Mouse (Mus musculus) lung, embryonic 15.5 days (tissue): ENCODE measurements at regions not wholly inside any gene's neighbourhood (a gene's known extent, or its start where the extent isn't known, plus 50 kb on each side); places are given as distances from the start of the nearest gene placed in this dataset.

Source experiments
- ATAC-seq: fragments of 200-750 bp; cut with Nextera tagmentation; 2 replicates; pipeline ENCODE4 v1.8.0; 2017; ENCODE audit warnings: moderate number of reproducible peaks, borderline replicate concordance; ENCODE audit not compliant: low FRiP score, low TSS enrichment; ENCODE audit errors: extremely low read depth
- H3K27ac ChIP-seq: fragments of 300-500 bp; sonication (generic); 2 replicates; pipeline ENCODE4 v1.5.1; 2015; ENCODE audit warnings: moderate library complexity, mild to moderate bottlenecking, inconsistent platforms
- H3K27me3 ChIP-seq: fragments of 300-500 bp; sonication (generic); 2 replicates; pipeline ENCODE4 v1.6.1; 2015; ENCODE audit warnings: inconsistent platforms
- H3K36me3 ChIP-seq: fragments of 300-500 bp; sonication (generic); 2 replicates; pipeline ENCODE4 v1.6.1; 2015; ENCODE audit warnings: inconsistent platforms
- H3K4me1 ChIP-seq: fragments of 300-500 bp; sonication (generic); 2 replicates; pipeline ENCODE4 v1.6.1; 2015; ENCODE audit warnings: inconsistent platforms
- H3K4me2 ChIP-seq: fragments of 300-500 bp; sonication (generic); 2 replicates; pipeline ENCODE4 v1.6.1; 2015; ENCODE audit warnings: inconsistent platforms, mild to moderate bottlenecking, moderate library complexity
- H3K4me3 ChIP-seq: fragments of 300-500 bp; sonication (generic); 2 replicates; pipeline ENCODE4 v1.5.1; 2015; ENCODE audit warnings: mild to moderate bottlenecking, inconsistent platforms
- H3K9ac ChIP-seq: fragments of 300-500 bp; sonication (generic); 2 replicates; pipeline ENCODE4 v1.6.1; 2015; ENCODE audit warnings: inconsistent platforms
- H3K9me3 ChIP-seq: fragments of 300-500 bp; sonication (generic); 2 replicates; pipeline ENCODE4 v1.6.1; 2016; ENCODE audit warnings: inconsistent platforms
- WGBS: fragments of 180-500 bp; shearing (Covaris S2); methylation state at CpG from one replicate; pipeline ENCODE4 v1.1.7; 2015; 5-methylcytosine and 5-hydroxymethylcytosine counted together

- Histone ChIP-seq H3K27me3 (no peaks in the 10 kb centered on the region), H3K4me3 (no peak overlapping the region), H3K36me3 (no peaks in the 10 kb centered on the region), H3K27ac (no peak overlapping the region), H3K4me2 (no peak overlapping the region), H3K4me1 (no peaks in the 10 kb centered on the region), H3K9me3 (no peaks in the 10 kb centered on the region), H3K9ac (no peak overlapping the region)
- ATAC-seq: no peak
- WGBS: 58% methylated on average over 1 of the region's 1 CpGs
Measured at GRCm38 (mm10) chr14:68918526-68919045, 375.5 kb downstream of the Synb start.

GRCm38 (mm10) chr14:68899921-68900320 lies 394.2 kb downstream of the Synb start:
- ATAC-seq: no peak
- no peak overlapping the region for H3K9ac ChIP-seq
- no peak overlapping the region for H3K4me2 ChIP-seq
- H3K36me3 ChIP-seq: no peaks in the 10 kb centered on the region
- WGBS: 68% methylated on average over 3 of the region's 3 CpGs
- no peaks in the 10 kb centered on the region for H3K9me3 ChIP-seq
- H3K4me3 ChIP-seq: no peak overlapping the region
- no peak overlapping the region for H3K27ac ChIP-seq
- no peaks in the 10 kb centered on the region for H3K27me3 ChIP-seq
- H3K4me1 ChIP-seq: no peaks in the 10 kb centered on the region

GRCm38 (mm10) chr14:68877171-68877570 lies 416.9 kb downstream of the Synb start:
- no peaks in the 10 kb centered on the region for H3K27me3 ChIP-seq
- WGBS: 66% methylated on average over 4 of the region's 4 CpGs
- no peaks in the 10 kb centered on the region for H3K9me3 ChIP-seq
- H3K4me3 ChIP-seq: no peak overlapping the region
- H3K4me2 ChIP-seq: no peak overlapping the region
- no peak for ATAC-seq
- H3K27ac ChIP-seq: no peak overlapping the region
- no peaks in the 10 kb centered on the region for H3K36me3 ChIP-seq
- H3K9ac ChIP-seq: no peak overlapping the region
- H3K4me1 ChIP-seq: no peaks in the 10 kb centered on the region

DNA sequence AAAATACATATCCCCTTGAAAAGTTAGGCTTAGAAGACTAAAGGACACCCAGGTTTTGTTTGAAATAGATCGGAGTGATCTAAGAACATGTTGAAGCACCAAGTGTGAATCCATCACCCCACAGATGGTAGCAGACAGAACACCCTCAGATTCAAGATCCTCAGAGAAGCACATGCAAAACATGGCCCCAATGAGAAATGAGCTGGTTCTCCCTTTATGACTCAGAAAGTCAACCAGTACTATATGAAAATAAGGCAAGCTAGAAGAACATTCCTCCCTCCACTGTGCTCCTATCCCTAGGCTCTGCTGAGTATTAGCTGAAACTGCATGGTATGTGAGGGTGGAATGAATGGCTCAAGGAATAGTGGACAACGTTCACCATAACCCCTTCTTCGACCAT lies 433.0 kb downstream of the Synb start:
- no peak overlapping the region for H3K27ac ChIP-seq
- H3K9me3 ChIP-seq: no peaks in the 10 kb centered on the region
- no peaks in the 10 kb centered on the region for H3K36me3 ChIP-seq
- no peak overlapping the region for H3K4me3 ChIP-seq
- no peak overlapping the region for H3K4me2 ChIP-seq
- 92% methylated on average over 3 of the region's 3 CpGs for WGBS
- H3K4me1 ChIP-seq: no peaks in the 10 kb centered on the region
- no peak for ATAC-seq
- no peak overlapping the region for H3K9ac ChIP-seq
- H3K27me3 ChIP-seq: no peaks in the 10 kb centered on the region

- no peak for ATAC-seq
- H3K27me3 ChIP-seq: no peaks in the 10 kb centered on the region
- H3K9me3 ChIP-seq: no peaks in the 10 kb centered on the region
- no peaks in the 10 kb centered on the region for H3K4me1 ChIP-seq
- no peaks in the 10 kb centered on the region for H3K36me3 ChIP-seq
- no peak overlapping the region for H3K9ac ChIP-seq
- no peak overlapping the region for H3K4me2 ChIP-seq
- 68% methylated on average over 1 of the region's 1 CpGs for WGBS
- no peak overlapping the region for H3K27ac ChIP-seq
- no peak overlapping the region for H3K4me3 ChIP-seq
Measured at GRCm38 (mm10) chr14:68857948-68858347, 436.2 kb downstream of the Synb start.

DNA sequence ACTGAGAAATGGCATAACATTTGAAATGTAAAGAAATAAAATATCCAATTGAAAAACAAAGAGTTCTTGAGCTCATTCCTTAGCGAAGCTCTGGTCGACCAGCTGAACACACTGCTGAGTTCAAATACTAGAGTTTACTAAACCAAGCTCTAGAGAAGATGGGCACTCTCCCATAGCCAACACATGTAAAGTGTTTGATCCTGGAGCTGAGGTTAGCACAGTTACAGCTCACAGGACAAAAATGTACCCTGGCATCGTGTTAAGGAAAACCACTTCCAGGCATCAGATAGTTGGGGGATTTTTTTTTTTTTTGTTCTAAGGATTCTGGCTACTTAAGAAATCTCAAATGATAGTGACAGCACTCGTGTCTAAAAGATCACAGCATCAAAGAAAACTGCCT lies 445.6 kb downstream of the Synb start:
- no peak for ATAC-seq
- 63% methylated on average over 4 of the region's 4 CpGs for WGBS
- no peak overlapping the region for H3K27ac ChIP-seq
- H3K27me3 ChIP-seq: no peaks in the 10 kb centered on the region
- H3K4me2 ChIP-seq: no peak overlapping the region
- H3K9ac ChIP-seq: no peak overlapping the region
- H3K4me3 ChIP-seq: no peak overlapping the region
- no peaks in the 10 kb centered on the region for H3K9me3 ChIP-seq
- H3K4me1 ChIP-seq: no peaks in the 10 kb centered on the region
- no peaks in the 10 kb centered on the region for H3K36me3 ChIP-seq

DNA sequence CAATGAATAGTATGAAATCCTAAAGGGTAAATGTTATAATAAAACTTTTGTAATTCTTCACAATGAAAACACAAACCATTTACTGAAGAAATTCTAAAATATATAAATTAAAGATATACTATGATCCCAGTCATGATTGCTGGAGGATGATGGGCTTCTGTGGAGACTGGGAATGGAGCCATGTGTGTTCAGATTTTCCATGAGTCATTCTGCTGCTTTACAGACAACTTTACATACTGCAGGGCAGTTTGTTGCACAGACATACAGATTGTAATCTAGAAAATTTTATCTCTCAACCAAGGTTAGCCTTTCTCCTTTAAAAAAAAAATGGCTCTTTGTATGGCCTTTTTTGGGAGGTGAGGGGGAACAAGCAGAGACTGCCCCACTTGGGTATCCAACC lies 446.5 kb downstream of the Synb start:
- H3K27me3 ChIP-seq: no peaks in the 10 kb centered on the region
- H3K4me2 ChIP-seq: no peak overlapping the region
- no peak for ATAC-seq
- no peak overlapping the region for H3K9ac ChIP-seq
- H3K36me3 ChIP-seq: no peaks in the 10 kb centered on the region
- no peaks in the 10 kb centered on the region for H3K4me1 ChIP-seq
- H3K4me3 ChIP-seq: no peak overlapping the region
- no peak overlapping the region for H3K27ac ChIP-seq
- no peaks in the 10 kb centered on the region for H3K9me3 ChIP-seq

- peaks cover 3% of the 10 kb centered on the region; the same call in 1 of the 2 replicates for H3K4me1 ChIP-seq
- H3K9ac ChIP-seq: no peak overlapping the region
- no peak for ATAC-seq
- no peaks in the 10 kb centered on the region for H3K36me3 ChIP-seq
- WGBS: 62% methylated on average over 8 of the region's 8 CpGs
- no peaks in the 10 kb centered on the region for H3K27me3 ChIP-seq
- no peak overlapping the region for H3K27ac ChIP-seq
- no peak overlapping the region for H3K4me3 ChIP-seq
- no peak overlapping the region for H3K4me2 ChIP-seq
- H3K9me3 ChIP-seq: no peaks in the 10 kb centered on the region
Measured at GRCm38 (mm10) chr14:68820241-68820640, 473.9 kb downstream of the Synb start.

- Histone ChIP-seq H3K36me3 (no peaks in the 10 kb centered on the region), H3K27ac (no peak overlapping the region), H3K4me3 (no peak overlapping the region), H3K4me2 (no peak overlapping the region), H3K9me3 (no peaks in the 10 kb centered on the region), H3K9ac (no peak overlapping the region), H3K27me3 (no peaks in the 10 kb centered on the region), H3K4me1 (no peaks in the 10 kb centered on the region)
- WGBS: 80% methylated on average over 3 of the region's 3 CpGs
- no peak for ATAC-seq
Measured at GRCm38 (mm10) chr14:68808976-68809375, 485.1 kb downstream of the Synb start.

DNA sequence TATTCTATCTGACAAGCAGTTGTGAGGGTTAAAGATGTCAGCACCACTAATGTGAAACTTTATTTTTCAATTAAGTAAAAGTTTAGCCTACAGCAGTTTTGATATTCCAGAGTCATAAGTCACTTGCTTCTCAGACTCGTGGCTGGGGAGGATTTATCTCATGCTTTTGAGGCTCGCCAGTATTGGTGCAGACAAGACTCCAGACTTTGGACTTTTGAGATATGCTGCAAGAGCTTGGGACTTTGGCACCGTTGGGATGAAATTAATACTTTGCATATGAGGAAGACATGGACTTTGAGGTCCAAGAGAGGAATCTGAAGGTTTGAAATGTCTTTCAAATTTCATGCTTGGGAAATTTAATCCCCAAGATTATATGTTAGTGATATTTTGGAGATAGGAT lies 486.2 kb downstream of the Synb start:
- Histone ChIP-seq H3K4me3 (no peak overlapping the region), H3K27ac (no peak overlapping the region), H3K36me3 (no peaks in the 10 kb centered on the region), H3K9ac (no peak overlapping the region), H3K9me3 (no peaks in the 10 kb centered on the region), H3K4me1 (no peaks in the 10 kb centered on the region), H3K27me3 (no peaks in the 10 kb centered on the region), H3K4me2 (no peak overlapping the region)
- WGBS: 61% methylated on average over 3 of the region's 3 CpGs
- ATAC-seq: no peak

DNA sequence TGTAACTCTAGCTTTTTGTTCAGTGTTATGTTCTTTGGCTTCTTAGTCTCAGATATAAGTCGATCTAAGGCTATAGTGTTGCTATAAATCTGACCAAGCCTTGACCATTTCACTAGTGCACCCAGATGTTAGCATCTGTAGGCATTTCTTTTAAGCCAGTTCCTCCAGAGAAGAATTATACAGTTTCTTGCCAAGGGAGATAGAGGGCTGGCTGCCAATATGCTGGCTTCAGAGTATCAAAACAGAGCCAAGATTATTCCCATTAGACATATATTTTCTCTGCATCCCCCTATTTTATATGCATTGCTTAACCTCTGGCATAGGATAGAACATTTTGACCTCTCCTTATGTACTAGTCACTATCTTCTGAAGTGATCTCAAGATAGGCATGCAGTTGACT lies 487.5 kb downstream of the Synb start:
- no peaks in the 10 kb centered on the region for H3K27me3 ChIP-seq
- peak; percentile 52; the same call in 1 of the 2 replicates for ATAC-seq
- no peak overlapping the region for H3K9ac ChIP-seq
- no peaks in the 10 kb centered on the region for H3K36me3 ChIP-seq
- 49% methylated on average over 1 of the region's 1 CpGs for WGBS
- H3K27ac ChIP-seq: no peak overlapping the region
- H3K4me2 ChIP-seq: no peak overlapping the region
- no peak overlapping the region for H3K4me3 ChIP-seq
- H3K4me1 ChIP-seq: no peaks in the 10 kb centered on the region
- no peaks in the 10 kb centered on the region for H3K9me3 ChIP-seq

GRCm38 (mm10) chr14:68784395-68784794 lies 509.7 kb downstream of the Synb start:
- Histone ChIP-seq H3K9ac (no peak overlapping the region), H3K4me2 (no peak overlapping the region), H3K27me3 (no peaks in the 10 kb centered on the region), H3K27ac (no peak overlapping the region), H3K9me3 (no peaks in the 10 kb centered on the region), H3K36me3 (no peaks in the 10 kb centered on the region), H3K4me1 (no peaks in the 10 kb centered on the region), H3K4me3 (no peak overlapping the region)
- WGBS: 89% methylated on average over 3 of the region's 3 CpGs
- no peak for ATAC-seq

GRCm38 (mm10) chr14:68783216-68783615 lies 510.9 kb downstream of the Synb start:
- no peak for ATAC-seq
- WGBS: 91% methylated on average over 1 of the region's 1 CpGs

More at GRCm38 (mm10) chr14:68783216-68783615, 510.9 kb downstream of the Synb start:
- Histone ChIP-seq H3K9ac (no peak overlapping the region), H3K4me2 (no peak overlapping the region), H3K4me1 (no peaks in the 10 kb centered on the region), H3K27me3 (no peaks in the 10 kb centered on the region), H3K4me3 (no peak overlapping the region), H3K9me3 (no peaks in the 10 kb centered on the region), H3K27ac (no peak overlapping the region), H3K36me3 (no peaks in the 10 kb centered on the region)
